Mouse (Mus musculus) ovary, postnatal 36 days (tissue): Measurements from ENCODE around the gene Eif2b4.

Experiments used
- DNase-seq: peaks from one replicate; pipeline ENCODE4 v3.0.0; 2022; ENCODE audit warnings: low spot score, mixed read lengths

Gene Eif2b4

DNA sequence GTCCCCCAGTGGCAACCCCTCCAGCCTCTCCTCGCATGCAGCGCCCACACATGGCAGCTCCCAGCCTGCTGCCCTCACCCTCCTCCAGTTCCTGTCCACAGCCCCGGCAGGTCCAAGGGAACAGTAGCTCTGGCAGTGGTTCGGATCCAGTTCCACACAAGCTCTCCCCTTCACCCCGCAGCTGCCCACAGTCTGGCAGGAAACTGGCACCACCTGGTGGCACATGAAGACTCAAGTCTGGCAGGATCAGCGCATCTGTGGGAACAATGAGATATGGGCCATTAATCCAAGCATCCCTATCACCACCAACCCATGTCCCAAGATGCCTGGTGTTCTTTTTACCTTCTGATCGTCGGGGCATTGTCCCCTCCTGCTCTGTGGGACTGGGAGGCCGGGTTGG is 6.7 kb upstream of the Eif2b4 start:
- DNase-seq, result no peak

DNA sequence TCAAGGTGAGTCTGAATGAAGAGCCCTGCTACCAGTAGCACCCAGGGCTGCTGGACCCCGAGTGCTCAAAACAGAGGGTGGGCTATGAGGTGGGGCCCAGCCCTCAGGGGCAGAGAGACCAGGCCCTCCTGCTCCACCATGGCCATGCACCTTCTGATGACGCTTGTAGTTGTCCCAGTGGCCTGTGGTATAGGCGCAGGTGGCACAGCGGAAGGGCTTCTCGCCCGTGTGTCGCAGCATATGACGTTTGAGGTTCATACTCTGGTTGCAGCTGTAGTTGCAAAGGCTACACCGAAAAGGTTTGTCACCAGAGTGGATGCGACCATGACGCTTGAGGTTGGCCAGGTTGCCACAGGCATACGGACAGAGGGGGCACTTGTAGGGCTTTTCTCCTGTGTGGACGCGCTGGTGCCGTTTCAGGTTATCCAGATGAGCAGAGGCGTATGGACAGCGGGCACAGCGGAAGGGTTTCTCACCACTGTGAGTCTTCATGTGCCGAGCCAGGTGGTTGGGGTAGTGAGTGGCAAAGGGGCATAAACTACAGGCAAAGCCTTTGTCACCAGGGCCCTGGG is 6.2 kb upstream of the Eif2b4 start:
- no peak for DNase-seq

- DNase-seq, result no peak
Observed at GRCm38 (mm10) chr5:31198616-31199320, 5.5 kb upstream of the Eif2b4 start.

GRCm38 (mm10) chr5:31198170-31198569 is 4.9 kb upstream of the Eif2b4 start:
- no peak for DNase-seq

DNA sequence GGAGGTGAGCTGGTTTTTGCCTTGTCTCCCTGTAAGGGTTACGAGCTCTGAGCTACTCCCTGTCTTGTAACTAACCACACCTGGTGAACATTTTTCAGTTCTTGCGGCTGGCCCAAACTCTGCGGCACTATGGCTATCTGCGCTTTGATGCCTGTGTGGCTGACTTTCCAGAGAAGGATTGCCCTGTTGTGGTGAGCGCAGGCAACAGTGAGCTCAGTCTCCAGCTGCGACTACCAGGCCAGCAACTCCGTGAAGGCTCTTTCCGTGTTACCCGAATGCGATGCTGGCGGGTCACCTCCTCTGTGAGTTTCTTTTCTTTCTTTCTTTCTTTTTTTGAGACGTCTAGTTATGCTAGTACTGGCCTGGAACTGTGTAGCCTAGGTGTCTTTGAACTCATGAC is 3.8 kb upstream of the Eif2b4 start:
- DNase-seq, result no peak

GRCm38 (mm10) chr5:31196207-31196606 is 3.0 kb upstream of the Eif2b4 start:
- DNase-seq, result no peak

- no peak for DNase-seq
Observed at GRCm38 (mm10) chr5:31195671-31196070, 2.4 kb upstream of the Eif2b4 start.

- no peak for DNase-seq
Observed at GRCm38 (mm10) chr5:31194486-31195485, 1.6 kb upstream of the Eif2b4 start.

GRCm38 (mm10) chr5:31193631-31194281 is 526 bp upstream of the Eif2b4 start:
- no peak for DNase-seq

DNA sequence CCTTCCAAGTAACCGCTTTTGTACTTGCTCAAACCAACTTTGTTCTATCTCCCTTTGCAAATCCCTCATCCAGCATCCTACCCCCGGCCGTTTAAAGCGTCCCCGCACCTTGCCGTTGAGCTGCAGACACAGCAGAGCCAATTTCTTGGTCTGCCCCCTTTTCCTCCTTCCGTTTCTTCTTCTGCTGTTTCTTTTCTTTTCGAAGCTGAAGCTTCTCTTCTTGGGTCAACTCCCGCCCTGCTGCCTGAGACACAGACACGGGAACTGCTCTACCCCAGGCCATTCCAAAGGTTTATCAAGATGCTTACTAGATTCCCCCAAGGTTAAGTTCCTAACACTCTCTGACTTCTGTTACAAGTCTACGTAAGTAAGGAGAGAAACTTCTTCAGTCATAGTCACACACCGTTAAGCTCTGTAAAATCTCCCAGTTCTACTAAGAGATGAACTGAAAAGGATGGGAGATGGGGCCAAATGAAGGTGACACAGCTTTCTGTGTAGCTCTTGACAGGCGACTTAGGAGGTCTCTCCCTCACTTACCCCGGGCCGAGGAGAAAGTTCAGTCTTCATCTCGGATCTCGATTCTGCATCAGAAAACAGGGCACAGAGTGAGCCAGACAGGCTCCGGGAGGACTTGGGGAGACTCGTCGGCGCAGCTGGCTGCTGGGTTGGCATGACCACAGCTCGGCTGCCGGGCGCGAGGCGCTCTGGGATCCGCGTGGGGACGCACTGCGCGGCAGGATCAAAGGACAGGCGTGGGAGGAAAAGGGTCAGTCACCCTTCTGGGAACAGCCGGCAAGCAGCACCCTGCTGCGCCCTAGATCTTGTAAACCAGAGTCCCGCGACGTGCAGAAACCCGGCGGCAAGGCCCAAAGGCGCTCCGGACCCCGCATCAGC is 938 bp downstream of the Eif2b4 start:
- no peak for DNase-seq

GRCm38 (mm10) chr5:31190201-31190600 is 3.0 kb downstream of the Eif2b4 start:
- no peak for DNase-seq

DNA sequence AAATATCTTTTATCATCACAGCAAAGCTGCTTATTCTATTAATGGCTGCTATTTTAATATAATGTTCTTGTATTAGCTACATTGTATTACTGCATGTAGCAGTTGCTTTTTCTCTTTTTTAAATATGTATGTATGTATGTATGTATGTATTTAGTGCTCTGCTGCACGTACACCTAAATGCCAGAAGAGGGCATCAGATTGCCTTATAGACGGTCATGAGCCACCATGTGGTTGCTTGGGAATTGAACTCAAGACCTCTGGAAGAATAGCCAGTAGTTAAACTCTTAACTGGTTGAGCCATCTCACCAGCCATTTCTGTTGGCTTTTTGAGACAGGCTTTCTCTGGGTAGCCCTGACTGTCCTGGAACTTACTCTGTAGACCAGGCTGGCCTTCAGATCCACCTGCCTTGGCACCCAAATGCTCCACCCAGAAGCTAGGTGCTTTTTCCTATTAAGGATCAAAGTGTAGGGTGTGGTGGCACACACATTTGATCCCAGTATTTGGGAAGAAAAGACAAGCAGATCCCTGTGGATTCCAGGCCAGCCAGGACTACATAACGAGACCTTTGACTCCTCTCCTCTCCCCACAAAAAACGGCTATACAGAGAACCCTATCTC is 4.9 kb downstream of the Eif2b4 start:
- DNase-seq, result no peak

DNA sequence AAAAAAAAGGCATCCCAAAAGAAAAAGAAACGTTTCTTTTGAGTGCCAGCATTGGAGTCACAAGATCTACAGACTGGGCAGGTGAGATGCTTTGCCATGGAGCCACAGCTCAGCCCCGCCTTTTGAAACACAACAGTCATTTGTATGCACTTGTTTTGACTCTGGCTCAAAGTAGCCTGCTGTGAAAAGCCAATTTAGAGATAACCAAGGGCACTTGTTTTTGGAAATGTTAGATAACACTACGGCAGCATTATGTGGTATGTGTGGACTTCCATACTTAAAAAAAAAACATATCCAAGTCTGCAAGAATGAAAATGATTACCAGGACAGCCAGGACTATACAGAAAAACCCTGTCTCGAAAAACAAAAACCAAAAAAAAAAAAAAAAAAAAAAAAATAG is 9.6 kb downstream of the Eif2b4 start:
- no peak for DNase-seq

DNA sequence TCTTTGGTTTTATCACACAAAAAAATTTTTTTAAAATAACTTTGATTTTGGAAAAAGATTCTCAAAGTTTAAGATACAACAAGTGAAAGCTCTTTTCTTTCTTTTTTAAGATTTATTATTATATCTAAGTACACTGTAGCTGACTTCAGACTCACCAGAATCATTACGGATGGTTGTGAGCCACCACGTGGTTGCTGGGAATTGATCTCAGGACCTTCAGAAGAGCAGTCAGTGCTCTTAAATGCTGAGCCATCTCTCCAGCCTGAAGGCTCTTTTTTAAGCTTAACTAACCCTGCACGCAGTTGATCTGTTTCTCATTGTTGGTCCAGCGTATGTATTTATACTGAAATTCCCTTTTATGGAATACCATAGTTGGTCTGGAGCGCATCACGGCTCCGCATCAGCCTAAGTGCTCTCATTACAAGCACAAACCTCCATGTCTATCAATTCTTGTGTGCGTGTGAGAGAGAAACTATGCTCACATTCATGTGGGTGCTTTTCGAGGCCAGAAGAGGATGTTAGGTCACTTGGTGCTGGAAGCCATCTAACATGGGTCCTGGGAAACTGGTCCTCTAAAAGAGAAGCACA is 12.0 kb downstream of the Eif2b4 start:
- DNase-seq, result no peak

DNA sequence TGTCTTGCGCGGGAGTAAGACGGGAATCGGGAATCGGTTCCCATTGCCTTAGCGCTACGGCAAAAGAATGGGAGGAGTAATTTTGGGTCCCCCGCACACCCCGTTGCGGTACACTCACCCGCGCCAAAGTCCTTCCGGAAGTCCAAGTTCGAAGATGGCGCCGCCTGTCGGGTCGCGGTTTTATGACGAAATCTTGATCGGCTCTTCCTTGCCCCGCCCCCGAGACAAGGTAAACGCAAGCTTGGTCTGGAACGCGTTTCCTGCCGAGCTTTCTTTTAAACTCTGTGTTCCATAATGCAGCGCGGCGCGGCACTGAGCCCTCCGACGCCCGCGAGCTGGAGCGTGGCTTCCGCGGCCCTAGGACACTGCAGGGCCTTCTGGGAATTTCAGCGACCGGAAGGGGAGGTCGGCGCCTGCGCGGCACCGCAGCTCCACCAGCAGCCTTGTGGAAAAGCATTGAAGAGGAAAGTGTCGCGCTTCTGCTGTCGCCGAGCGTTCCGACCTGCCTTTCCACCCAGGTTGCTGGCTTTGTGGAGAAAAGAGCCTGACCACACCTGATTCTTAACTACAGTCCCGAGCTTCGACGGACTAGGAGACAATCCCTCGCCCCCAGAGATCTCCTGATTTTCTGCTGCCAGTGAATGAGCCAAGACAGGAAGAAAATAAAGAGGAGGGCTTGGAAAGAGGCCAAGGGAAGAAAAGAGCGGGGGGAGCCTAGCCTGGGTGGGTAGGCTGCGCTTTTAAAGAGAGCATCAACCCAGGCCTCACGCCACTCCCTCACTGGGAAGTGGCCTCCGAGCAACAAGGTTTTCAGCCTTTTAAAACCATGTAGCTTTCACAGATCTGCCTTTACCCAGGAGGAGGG is 13.2 kb downstream of the Eif2b4 start, which contains the start of the genes Gm29609 and Gtf3c2:
Gene Gm29609 (minus strand): TSS at position 146 of the 865 bp plus-strand sequence.
Gene Gtf3c2 (minus strand): TSS at position 379 of the 865 bp plus-strand sequence.
- DNase-seq, result peak; percentile 89

- no peak for DNase-seq
Observed at GRCm38 (mm10) chr5:31179301-31179765, 13.9 kb downstream of the Eif2b4 start.

DNA sequence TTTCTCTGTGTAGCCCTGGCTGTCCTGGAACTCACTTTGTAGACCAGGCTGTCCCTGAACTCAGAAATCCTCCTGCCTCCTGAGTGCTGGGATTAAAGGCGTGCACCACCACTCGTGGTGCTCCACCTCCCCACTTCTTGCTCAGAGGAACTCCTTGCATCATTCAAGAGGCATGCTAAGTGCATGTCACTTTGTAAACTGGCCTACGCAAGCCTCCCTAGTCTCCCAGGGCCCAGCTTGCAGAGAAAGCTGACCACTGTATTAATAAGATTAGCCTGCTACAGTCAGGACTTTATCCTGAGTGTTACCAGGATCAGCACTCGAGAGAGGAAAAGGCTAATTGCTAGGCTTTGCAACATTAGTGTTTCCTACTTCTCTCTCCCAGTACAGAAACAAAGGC is 24.6 kb downstream of the Eif2b4 start:
- DNase-seq, result no peak

GRCm38 (mm10) chr5:31164878-31165277 is 28.4 kb downstream of the Eif2b4 start:
- no peak for DNase-seq

GRCm38 (mm10) chr5:31162462-31162861 is 30.8 kb downstream of the Eif2b4 start:
- no peak for DNase-seq
